Mouse (Mus musculus) heart, adult 2 months (tissue): ENCODE results near the gene Rnaseh2c.

Experiments used
- CTCF ChIP-seq: fragments of 200-600 bp; IDR thresholded peaks from 2 replicates; pipeline ENCODE4 v1.8.1; 2022; ENCODE audit warnings: antibody characterized with exemption, mild to moderate bottlenecking, moderate library complexity
- EP300 ChIP-seq: fragments of 200-500 bp; IDR thresholded peaks from 2 replicates; pipeline ENCODE4 v1.6.1; 2011; ENCODE audit warnings: low read depth, low read length, control low read depth; ENCODE audit not compliant: insufficient read depth
- POLR2A ChIP-seq: fragments of 200-500 bp; IDR thresholded peaks from 2 replicates; pipeline ENCODE4 v1.6.1; 2011; ENCODE audit warnings: mild to moderate bottlenecking, low read depth, low read length, control low read depth; ENCODE audit not compliant: insufficient read depth

DNA sequence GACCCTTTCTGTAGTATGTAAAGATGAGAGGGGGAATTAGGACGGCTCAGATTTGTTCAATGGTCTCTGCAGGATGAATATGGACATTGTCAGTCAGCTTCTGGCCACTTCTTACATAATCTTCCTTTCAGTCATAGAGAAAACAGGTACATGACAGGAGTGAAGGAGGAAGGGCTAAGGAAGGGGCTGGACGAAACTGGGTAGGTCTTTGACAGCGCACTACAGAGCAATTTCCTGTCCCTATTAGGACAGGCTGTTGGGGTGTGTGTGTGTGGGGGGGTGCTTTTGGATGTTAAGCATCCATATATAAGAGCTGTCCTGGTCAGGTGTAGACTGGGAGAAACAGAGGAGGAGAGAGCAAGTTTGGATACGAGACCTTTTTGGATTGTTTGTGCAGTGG, 2.4 kb upstream of the Rnaseh2c start:
- TF ChIP-seq POLR2A, result no peak
- TF ChIP-seq CTCF, result no peak
- TF ChIP-seq EP300, result no peak
